Mouse (Mus musculus): ENCODE data around the gene Prss41. TPM values are rescaled to one million over a fixed set of nuclear protein-coding genes. Genes with fewer than 3 reads are reported as not detected.

The Prss41 gene
- polyA plus RNA-seq, 1 experiment from 2014 or later: 2.2 TPM

DNA sequence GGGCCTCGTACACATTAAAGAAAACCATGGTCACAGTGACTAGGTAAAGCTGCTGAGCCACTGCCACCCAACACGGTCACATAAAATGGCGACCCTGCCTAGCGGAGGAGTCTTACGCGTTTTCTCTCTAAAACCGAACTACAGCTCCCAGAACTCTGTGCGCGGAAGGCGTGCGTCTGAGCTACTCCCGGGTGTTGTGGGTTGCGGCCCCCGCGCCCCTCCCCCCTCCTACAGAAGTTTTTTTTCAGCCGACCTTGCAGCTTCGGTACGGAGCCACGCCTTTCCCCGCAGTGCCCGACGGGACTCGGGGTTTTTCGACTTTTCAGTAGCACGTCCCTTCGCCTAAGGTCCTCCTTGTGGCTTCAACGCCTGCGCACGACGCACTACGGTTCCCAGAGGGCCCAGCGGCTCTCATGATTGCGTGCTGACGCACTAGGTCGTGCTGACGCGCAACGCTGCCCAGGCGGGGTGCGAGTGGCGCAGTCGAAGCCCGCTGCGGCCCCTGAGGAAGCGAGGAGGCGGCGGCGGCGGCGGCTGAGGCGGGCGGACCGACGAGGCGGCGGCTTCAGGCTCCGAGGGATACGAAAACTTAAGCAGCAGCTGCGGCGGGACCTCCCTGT lies 41.1 kb downstream of the Prss41 start:
- no peaks in the 10 kb centered on the region for H3K9me3 ChIP-seq (ENCODE audit: control insufficient read depth, low read length)
- peaks cover 31% of the 10 kb centered on the region for H3K4me1 ChIP-seq (ENCODE audit: control insufficient read depth, insufficient read depth, low read length)
- ATAC-seq (ENCODE audit: low FRiP score, low TSS enrichment): peak; percentile 98
- H3K27ac ChIP-seq (replicated peaks; ENCODE audit: low read depth, low read length): peak overlapping the region; percentile 99
- peak overlapping the region; percentile 74 for H3K4me2 ChIP-seq (ENCODE audit: low read length)
- under 1% methylated on average over 60 of the region's 60 CpGs for WGBS
- DNase-seq: peak; percentile 100
- H3K27me3 ChIP-seq (ENCODE audit: control insufficient read depth, insufficient read depth, low read length): no peaks in the 10 kb centered on the region
- peak overlapping the region; percentile 87 for H3K9ac ChIP-seq (replicated peaks; ENCODE audit: low read length)
- H3K36me3 ChIP-seq (ENCODE audit: control insufficient read depth, insufficient read depth, low read length): peaks cover 10% of the 10 kb centered on the region
- peak overlapping the region; percentile 99 for H3K4me3 ChIP-seq (replicated peaks; ENCODE audit: low read depth, low read length)

- no peak for DNase-seq
- 93% methylated on average over 10 of the region's 10 CpGs for WGBS
These were observed 42.3 kb downstream of the Prss41 start for GRCm38 (mm10) chr17:23801627-23802026.

GRCm38 (mm10) chr17:23797316-23797715 lies 46.7 kb downstream of the Prss41 start:
- Histone ChIP-seq H3K36me3 (ENCODE audit: control insufficient read depth, insufficient read depth, low read length) (peaks cover 4% of the 10 kb centered on the region), H3K4me3 (replicated peaks; ENCODE audit: low read depth, low read length) (no peak overlapping the region), H3K4me1 (ENCODE audit: control insufficient read depth, insufficient read depth, low read length) (peaks cover 2% of the 10 kb centered on the region; the same call in 1 of the 2 replicates), H3K9ac (replicated peaks; ENCODE audit: low read length) (no peak overlapping the region), H3K4me2 (ENCODE audit: low read length) (no peak overlapping the region), H3K9me3 (ENCODE audit: control insufficient read depth, low read length) (no peaks in the 10 kb centered on the region), H3K27me3 (ENCODE audit: control insufficient read depth, insufficient read depth, low read length) (no peaks in the 10 kb centered on the region), H3K27ac (replicated peaks; ENCODE audit: low read depth, low read length) (no peak overlapping the region)
- DNase-seq: no peak
- 83% methylated on average over 7 of the region's 7 CpGs for WGBS
- no peak for ATAC-seq (ENCODE audit: low FRiP score, low TSS enrichment)

More at GRCm38 (mm10) chr17:23801627-23802026, 42.3 kb downstream of the Prss41 start:
- no peak overlapping the region for H3K27ac ChIP-seq (replicated peaks; ENCODE audit: low read depth, low read length)
- H3K27me3 ChIP-seq (ENCODE audit: control insufficient read depth, insufficient read depth, low read length): no peaks in the 10 kb centered on the region
- H3K4me1 ChIP-seq (ENCODE audit: control insufficient read depth, insufficient read depth, low read length): peaks cover 24% of the 10 kb centered on the region
- H3K9me3 ChIP-seq (ENCODE audit: control insufficient read depth, low read length): no peaks in the 10 kb centered on the region
- no peak overlapping the region for H3K4me3 ChIP-seq (replicated peaks; ENCODE audit: low read depth, low read length)
- no peaks in the 10 kb centered on the region for H3K36me3 ChIP-seq (ENCODE audit: control insufficient read depth, insufficient read depth, low read length)
- H3K4me2 ChIP-seq (ENCODE audit: low read length): no peak overlapping the region
- no peak for ATAC-seq (ENCODE audit: low FRiP score, low TSS enrichment)
- H3K9ac ChIP-seq (replicated peaks; ENCODE audit: low read length): no peak overlapping the region

DNA sequence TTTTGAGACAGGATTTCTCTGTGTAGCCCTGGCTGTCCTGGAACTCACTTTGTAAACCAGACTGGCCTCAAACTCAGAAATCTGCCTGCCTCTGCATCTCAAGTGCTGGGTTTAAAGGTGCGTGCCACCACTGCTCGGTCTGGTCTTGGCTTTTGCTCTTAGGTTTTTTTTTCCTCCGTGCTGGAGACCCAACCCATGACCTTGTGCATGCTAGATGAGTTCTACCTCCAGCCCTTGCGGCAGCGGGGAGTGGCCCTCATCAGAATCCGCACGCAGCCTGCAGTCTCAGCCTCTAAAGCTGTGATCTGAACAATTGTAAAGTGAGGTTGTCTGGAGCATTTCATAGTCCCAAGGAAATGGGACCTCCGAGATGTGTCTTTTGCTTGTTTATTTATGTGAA lies 48.6 kb downstream of the Prss41 start:
- Histone ChIP-seq H3K9me3 (ENCODE audit: control insufficient read depth, low read length) (no peaks in the 10 kb centered on the region), H3K27ac (replicated peaks; ENCODE audit: low read depth, low read length) (no peak overlapping the region), H3K9ac (replicated peaks; ENCODE audit: low read length) (no peak overlapping the region), H3K4me2 (ENCODE audit: low read length) (no peak overlapping the region), H3K27me3 (ENCODE audit: control insufficient read depth, insufficient read depth, low read length) (no peaks in the 10 kb centered on the region), H3K4me3 (replicated peaks; ENCODE audit: low read depth, low read length) (no peak overlapping the region), H3K36me3 (ENCODE audit: control insufficient read depth, insufficient read depth, low read length) (peaks cover 4% of the 10 kb centered on the region), H3K4me1 (ENCODE audit: control insufficient read depth, insufficient read depth, low read length) (peaks cover 20% of the 10 kb centered on the region)
- whole genome bisulfite sequencing: 96% methylated on average over 8 of the region's 8 CpGs
- ATAC-seq (ENCODE audit: low FRiP score, low TSS enrichment) (no peak), DNase-seq (no peak)

- Histone ChIP-seq H3K4me2 (ENCODE audit: low read length) (peak overlapping the region; percentile 72), H3K27me3 (ENCODE audit: control insufficient read depth, insufficient read depth, low read length) (no peaks in the 10 kb centered on the region), H3K27ac (replicated peaks; ENCODE audit: low read depth, low read length) (peak overlapping the region; percentile 98), H3K4me1 (ENCODE audit: control insufficient read depth, insufficient read depth, low read length) (peaks cover 33% of the 10 kb centered on the region), H3K4me3 (replicated peaks; ENCODE audit: low read depth, low read length) (peak overlapping the region; percentile 41), H3K9me3 (ENCODE audit: control insufficient read depth, low read length) (no peaks in the 10 kb centered on the region), H3K36me3 (ENCODE audit: control insufficient read depth, insufficient read depth, low read length) (peaks cover 4% of the 10 kb centered on the region), H3K9ac (replicated peaks; ENCODE audit: low read length) (peak overlapping the region; percentile 83)
- WGBS: 63% methylated on average over 2 of the region's 2 CpGs
- peak; percentile 46; the same call in 1 of the 2 replicates for ATAC-seq (ENCODE audit: low FRiP score, low TSS enrichment)
- DNase-seq: no peak
These were observed 53.0 kb downstream of the Prss41 start for GRCm38 (mm10) chr17:23791079-23791357.

DNA sequence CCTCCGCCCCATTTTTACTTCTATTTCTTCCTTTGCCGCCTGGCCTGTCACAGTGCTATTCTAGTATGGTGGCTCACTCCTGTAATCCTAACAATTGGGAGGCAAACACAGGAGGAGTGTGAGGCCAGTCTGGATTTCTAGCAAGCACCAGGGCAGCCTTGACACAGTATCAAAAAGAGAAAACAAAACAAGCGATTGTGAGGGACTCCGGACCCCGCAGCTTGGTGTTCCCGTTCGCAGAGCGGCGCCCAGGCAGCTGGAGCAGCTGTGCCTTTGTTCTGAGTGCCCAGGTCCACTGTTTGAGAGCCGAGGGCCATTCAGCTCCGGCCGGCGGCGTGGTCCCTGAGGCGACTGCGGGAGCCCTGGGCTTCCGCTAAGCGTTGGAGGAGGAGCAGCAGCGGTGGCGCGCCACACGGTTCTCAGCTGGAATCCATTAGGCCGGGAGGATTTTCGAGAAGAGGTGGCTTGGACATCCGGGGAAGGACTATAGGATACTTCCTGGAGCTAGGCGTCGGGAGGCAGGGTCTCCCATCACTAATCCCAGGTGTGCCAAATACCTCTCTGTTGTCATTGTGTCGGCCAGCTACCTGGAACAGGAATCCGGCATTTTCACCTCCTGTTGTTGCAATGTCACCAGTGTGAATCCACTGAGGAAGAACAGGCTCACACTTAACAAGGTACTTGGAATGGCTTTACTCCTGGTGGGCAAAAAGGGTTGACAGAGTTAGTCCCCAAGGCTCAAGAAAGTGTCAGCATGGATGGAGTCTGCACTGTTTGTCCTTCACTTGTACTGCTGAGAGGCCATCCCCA lies 53.5 kb downstream of the Prss41 start, which contains the start of gene Srrm2:
Srrm2 (plus strand) TSS at position 264 of the 810 bp plus-strand sequence.
- Histone ChIP-seq H3K4me2 (ENCODE audit: low read length) (peak within 1 kb of the TSS; percentile 72), H3K36me3 (ENCODE audit: control insufficient read depth, insufficient read depth, low read length) (peaks cover 4% of the 10 kb centered on the region), H3K27me3 (ENCODE audit: control insufficient read depth, insufficient read depth, low read length) (no peaks in the 10 kb centered on the region), H3K9ac (replicated peaks; ENCODE audit: low read length) (peak within 1 kb of the TSS; percentile 83), H3K4me3 (replicated peaks; ENCODE audit: low read depth, low read length) (peak within 1 kb of the TSS; percentile 41), H3K27ac (replicated peaks; ENCODE audit: low read depth, low read length) (peak within 1 kb of the TSS; percentile 98), H3K9me3 (ENCODE audit: control insufficient read depth, low read length) (no peaks in the 10 kb centered on the region), H3K4me1 (ENCODE audit: control insufficient read depth, insufficient read depth, low read length) (peaks cover 33% of the 10 kb centered on the region)
- peak; percentile 83 for DNase-seq
- WGBS: under 1% methylated on average over 29 of the region's 29 CpGs
- peak; percentile 31; the same call in 1 of the 2 replicates for ATAC-seq (ENCODE audit: low FRiP score, low TSS enrichment)

DNA sequence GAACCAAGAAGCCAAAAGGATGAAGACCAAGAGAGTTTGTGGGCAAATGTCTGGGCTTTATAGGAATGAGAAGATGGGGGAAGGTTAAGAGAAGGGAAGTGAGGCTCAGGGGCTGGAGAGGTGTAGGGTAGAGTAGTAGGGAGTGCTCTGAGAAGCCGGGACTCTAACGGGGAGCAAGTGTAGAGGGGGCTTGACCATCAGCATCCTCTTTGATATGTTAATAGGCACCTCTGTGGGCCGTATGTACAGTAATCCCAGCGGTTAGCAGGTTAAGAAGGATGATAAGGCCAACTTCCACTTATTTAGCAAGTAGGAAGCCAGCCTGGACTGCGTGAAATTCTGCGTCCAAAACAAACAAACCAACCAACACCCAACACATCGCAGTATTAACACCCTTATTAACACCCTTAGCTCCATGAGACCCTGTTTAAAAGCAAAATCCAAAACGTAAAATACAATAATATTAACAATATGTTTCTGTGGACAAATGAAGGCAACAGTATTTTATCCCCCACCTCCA lies 54.2 kb downstream of the Prss41 start:
- 9% methylated on average over 8 of the region's 8 CpGs for WGBS
- Histone ChIP-seq H3K4me2 (ENCODE audit: low read length) (peak overlapping the region; percentile 72), H3K36me3 (ENCODE audit: control insufficient read depth, insufficient read depth, low read length) (peaks cover 4% of the 10 kb centered on the region; the same call in 1 of the 2 replicates), H3K27me3 (ENCODE audit: control insufficient read depth, insufficient read depth, low read length) (no peaks in the 10 kb centered on the region), H3K4me3 (replicated peaks; ENCODE audit: low read depth, low read length) (peak overlapping the region; percentile 41), H3K27ac (replicated peaks; ENCODE audit: low read depth, low read length) (peak overlapping the region; percentile 98), H3K9ac (replicated peaks; ENCODE audit: low read length) (peak overlapping the region; percentile 83), H3K4me1 (ENCODE audit: control insufficient read depth, insufficient read depth, low read length) (peaks cover 38% of the 10 kb centered on the region), H3K9me3 (ENCODE audit: control insufficient read depth, low read length) (no peaks in the 10 kb centered on the region)
- ATAC-seq (ENCODE audit: low FRiP score, low TSS enrichment): no peak
- no peak for DNase-seq

- H3K4me2 ChIP-seq (ENCODE audit: low read length): no peak overlapping the region
- no peak overlapping the region for H3K9ac ChIP-seq (replicated peaks; ENCODE audit: low read length)
- peaks cover 38% of the 10 kb centered on the region for H3K4me1 ChIP-seq (ENCODE audit: control insufficient read depth, insufficient read depth, low read length)
- peaks cover 3% of the 10 kb centered on the region; the same call in 1 of the 2 replicates for H3K36me3 ChIP-seq (ENCODE audit: control insufficient read depth, insufficient read depth, low read length)
- no peak for ATAC-seq (ENCODE audit: low FRiP score, low TSS enrichment)
- H3K4me3 ChIP-seq (replicated peaks; ENCODE audit: low read depth, low read length): no peak overlapping the region
- H3K27ac ChIP-seq (replicated peaks; ENCODE audit: low read depth, low read length): no peak overlapping the region
- H3K27me3 ChIP-seq (ENCODE audit: control insufficient read depth, insufficient read depth, low read length): no peaks in the 10 kb centered on the region
- WGBS: 91% methylated on average over 4 of the region's 4 CpGs
- no peak for DNase-seq
- H3K9me3 ChIP-seq (ENCODE audit: control insufficient read depth, low read length): no peaks in the 10 kb centered on the region
These were observed 55.0 kb downstream of the Prss41 start for GRCm38 (mm10) chr17:23788973-23789372.

All from midbrain, embryonic 14.5 days (tissue).